Mouse (Mus musculus) layer of hippocampus, postnatal 14 days (tissue): ENCODE data around the gene Pgr. TPM values are rescaled to one million over a fixed set of nuclear protein-coding genes. Genes with fewer than 3 reads are reported as not detected.

Experiments
- total RNA-seq, 2 experiments: library from RNA; stranded (reverse); gene quantifications; 2 replicates each; pipeline ENCODE4 v1.2.3; 2021

Pgr gene
- total RNA-seq, 2 experiments from 2014 or later = 9.1 to 9.2 TPM

Other genes with a start within 250 kb of the Pgr start
- gene Gm16485, start 72.0 kb downstream of the Pgr start, total RNA-seq = 1 to 10 TPM; 4.5 to 6.5 TPM